Mouse (Mus musculus): Measurements from ENCODE around the gene Zfp423. TPM values are rescaled to one million over a fixed set of nuclear protein-coding genes. Genes with fewer than 3 reads are reported as not detected.

Zfp423 gene
- 10 to 100 TPM; 27.1 to 29.8 TPM for total RNA-seq (2021)

DNA sequence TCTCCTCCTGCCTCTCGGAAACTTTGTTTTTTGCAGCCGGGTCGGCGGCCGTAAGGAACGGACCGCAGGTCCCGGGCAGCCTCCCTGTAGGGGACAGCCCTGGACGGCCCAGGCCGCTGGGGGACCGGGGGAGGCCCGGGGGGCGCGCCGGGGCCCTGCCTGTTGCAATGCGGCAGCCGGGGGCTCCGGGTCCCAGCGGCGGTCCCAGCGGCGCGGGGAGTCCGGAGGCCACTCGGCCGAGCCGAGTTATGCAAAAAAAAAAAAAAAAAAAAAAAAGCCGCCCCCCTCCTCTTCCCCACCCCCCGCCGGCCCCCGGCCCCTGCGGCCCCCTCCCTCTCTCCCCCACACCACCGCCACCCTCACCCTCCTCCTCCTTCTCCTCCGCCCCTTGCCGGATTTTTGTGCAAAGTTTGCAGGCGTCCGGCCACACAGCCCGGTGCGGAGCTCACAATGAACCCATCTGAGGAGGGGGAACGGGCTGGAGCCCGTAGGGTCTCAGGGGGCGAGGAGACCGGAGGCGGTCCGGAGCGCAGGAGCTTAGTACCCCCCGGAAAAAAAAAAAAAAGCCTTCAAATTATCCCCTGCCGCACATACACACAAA, at the start of gene Zfp423:
Gene Zfp423 (minus strand): TSS at position 276 of the 601 bp plus-strand sequence.
- peak in 1 of 2 experiments; percentile 15 for DNase-seq (ENCODE audit: low spot score in 2 of 2)
- intact Hi-C loops (cut with DNase I), result loop anchor here (5.0 kb wide), 1 partner anchor 162 kb away; no protein-coding TSS in a partner anchor

DNA sequence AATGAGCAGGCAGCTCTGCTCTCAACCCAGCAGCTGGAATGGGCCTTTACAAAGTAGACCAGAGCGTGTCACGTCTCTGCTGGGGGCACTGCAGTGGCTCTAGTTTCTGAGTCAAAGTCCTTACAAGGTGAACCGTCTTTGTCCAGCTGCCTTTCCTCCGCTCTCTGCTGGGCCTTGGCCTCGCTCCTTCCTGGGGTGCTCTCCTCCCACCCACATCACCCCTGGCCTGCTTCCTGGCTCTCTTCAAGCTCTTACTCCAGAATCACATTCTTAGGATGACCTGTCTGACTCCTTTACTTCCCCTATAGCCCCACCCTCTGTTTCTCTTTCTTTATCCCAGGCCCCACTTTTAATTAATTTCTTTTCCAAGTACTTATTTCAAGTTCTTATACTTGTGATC, 47.4 kb upstream of the Zfp423 start:
- no peak for DNase-seq (ENCODE audit: low spot score in 2 of 2)
- intact Hi-C loops (cut with DNase I), result no loop called here

DNA sequence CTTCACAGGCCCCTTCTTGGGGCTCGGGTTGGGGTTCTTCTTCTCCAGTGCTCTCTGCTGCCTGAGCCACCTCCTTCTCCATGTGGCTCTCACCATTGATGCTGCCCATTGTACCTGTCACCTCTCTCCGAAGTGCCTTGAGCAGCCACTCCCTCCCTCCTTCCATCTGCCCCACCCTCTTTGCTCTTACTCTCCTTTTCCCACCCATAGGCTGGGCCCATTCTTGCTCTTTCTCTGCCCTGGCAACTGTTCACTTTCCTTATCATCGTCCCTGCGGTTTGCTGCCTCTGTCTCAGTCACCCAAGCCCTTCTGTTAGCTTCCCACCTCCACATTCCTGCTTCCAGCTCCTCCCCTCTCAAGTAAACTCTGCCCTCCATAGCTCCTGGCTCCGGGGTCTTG, 25.4 kb upstream of the Zfp423 start:
- intact Hi-C loops (cut with DNase I), result no loop called here
- no peak for DNase-seq (ENCODE audit: low spot score in 2 of 2)

DNA sequence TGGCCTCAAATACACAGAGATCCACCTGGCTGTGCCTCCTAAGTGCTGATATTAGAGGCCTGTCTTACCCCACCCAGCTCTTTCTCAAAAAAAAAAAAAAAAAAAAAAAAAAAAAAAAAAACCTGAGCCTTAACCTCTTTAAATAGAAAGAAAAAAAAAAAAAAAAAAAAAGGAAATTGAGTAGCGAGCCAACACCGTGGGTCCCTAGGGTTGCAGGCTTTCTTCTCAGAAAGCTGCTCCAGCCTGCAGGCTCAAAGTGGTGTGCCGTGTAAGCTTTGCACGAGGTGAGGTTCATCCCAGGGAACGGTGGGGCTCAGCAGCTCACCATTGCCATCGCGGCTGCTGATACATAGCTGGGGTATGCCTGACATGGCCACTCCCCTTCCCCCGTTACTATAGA, 24.6 kb upstream of the Zfp423 start:
- DNase-seq (ENCODE audit: low spot score in 2 of 2), result no peak
- intact Hi-C loops (cut with DNase I), result no loop called here

DNA sequence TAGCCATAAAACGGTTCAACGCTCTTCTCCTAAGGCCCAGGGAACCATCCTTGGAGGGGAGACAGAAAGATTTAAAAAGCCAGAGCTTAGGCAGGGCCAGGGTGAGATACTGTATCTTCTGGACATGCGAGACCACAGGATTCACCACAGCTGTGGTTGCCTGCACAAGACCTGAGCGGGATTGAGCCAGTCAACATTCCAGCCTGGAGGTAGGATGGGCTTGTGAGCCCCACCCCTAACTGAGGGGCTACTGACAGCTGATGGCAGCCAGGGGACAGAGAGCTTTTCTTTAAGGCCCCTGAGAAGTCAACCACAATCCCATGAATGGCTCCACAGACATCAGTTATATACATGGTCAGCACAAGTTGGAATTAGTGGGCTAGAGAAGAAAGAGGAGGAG, 23.5 kb upstream of the Zfp423 start:
- DNase-seq (ENCODE audit: low spot score in 2 of 2), result no peak
- intact Hi-C loops (cut with DNase I), result no loop called here

DNA sequence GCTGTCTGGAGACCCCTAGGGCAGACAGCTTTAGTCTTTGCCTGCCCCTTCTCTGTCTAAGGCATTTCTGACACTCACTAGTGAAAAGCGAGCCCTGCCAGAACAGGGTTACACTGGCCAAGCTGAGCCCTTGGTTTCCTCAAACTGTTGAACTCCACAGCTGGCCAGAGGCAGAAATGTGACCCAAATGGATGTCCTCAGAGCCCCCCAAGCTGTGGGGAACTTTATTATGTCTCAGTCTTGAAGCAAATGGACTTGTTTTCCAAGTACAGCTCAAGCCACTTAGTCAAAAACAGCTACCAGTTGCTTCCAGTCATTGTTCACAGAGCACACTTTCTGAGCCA, 16.0 kb upstream of the Zfp423 start:
- intact Hi-C loops (cut with DNase I), result no loop called here
- DNase-seq (ENCODE audit: low spot score in 2 of 2), result no peak

DNA sequence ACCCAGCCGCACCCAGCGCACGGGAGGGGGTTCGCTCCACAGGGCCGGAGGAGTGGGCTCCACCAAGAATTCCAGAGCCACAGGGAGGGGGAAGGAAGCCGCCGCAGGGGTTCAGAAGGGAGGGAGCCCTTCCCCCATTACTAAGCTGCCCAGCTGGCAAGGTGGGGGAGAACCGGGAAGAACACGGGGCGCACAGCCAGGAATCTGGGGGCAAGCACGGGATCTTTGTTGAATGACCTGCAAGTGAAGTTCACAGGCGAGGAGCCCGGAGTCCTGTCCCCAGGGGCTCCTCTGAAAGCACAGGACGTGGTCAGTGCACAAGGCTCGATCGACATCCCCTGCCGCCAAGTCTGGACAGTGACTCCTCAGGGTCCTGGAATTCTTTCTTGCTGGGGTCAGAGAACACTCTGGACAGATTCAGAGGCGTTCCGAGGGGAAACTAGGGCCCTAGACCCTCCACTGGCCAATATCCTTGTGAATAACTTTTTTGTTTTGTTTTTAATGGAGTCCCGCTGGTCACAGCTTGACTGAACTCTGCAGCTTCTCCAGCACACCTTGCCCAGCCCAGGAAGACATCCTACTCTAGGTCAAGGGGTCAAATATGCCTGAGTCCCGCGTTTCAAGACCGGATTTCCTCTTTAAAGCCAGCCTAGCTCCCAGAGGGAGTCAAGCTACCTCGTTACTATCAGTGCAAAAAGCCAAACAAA, 15.5 kb upstream of the Zfp423 start:
- intact Hi-C loops (cut with DNase I), result no loop called here
- DNase-seq (ENCODE audit: low spot score in 2 of 2), result no peak

DNA sequence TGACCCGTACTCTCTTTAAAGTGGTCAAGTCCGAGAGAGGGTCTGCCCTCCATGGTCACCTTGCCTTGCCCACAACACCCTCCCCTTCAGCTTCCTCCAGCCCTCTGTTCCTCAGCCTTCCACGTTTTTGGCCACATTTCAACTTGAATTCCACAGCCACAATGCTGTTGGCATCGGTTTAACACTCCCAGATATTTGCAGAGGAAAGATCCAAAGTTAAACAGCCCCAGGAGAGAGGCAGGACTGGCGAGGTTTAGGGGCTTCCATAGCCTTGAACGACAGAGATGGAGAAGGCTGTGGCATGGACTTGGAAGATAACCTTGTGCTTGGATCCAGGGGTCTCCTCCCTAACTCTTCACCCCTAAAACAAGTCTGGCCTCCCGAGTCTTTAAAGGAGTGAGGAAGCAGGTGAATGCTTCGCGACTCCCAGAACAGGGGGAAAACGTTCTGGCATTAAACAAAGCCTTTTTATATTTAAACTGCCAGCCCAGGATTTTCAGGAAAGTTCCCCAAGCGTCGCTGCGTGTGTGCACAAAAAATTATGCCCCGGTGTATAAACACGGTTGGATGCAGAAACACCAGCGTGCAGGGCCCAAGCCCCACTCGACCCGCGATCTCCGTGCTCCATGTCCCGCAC, 14.8 kb upstream of the Zfp423 start:
- no peak for DNase-seq (ENCODE audit: low spot score in 2 of 2)
- intact Hi-C loops (cut with DNase I), result no loop called here

DNA sequence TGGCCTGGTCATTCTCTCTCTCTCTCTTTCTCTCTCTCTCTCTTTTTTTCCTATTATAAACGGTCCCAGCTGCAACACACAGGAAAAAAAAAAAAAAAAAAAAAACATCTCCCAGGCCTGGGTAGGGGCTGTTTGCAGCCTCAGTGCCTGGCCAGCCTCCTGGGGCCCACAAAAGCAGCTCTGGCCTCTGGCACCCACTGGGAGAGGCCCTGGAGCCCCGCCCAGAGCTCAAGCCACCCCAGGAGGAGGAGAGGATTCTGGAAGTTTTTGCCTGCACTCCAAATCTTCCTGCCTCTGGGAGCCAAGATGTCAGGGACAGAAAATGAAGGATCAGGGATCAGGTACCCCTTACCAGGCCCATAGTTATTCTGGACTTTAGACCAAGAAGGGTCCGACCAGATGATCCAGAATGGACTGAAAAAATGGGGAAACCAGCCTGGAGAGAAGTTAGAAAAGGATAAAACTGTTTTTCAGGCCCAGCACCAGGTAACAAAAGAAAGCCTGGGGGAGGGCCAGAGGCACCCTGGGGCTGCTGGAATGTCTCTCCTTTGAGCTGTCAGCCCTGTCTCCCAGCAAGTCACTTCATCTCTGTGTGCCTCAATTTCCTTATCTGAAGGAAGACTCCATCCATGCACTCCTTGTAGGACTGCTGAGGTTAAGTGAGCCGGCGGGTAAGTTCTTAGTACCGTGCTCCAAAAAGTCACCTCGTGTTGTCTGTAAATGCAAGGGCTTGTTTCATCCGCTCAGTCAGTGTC, 8.6 kb upstream of the Zfp423 start:
- intact Hi-C loops (cut with DNase I), result no loop called here
- DNase-seq (ENCODE audit: low spot score in 2 of 2), result no peak

DNA sequence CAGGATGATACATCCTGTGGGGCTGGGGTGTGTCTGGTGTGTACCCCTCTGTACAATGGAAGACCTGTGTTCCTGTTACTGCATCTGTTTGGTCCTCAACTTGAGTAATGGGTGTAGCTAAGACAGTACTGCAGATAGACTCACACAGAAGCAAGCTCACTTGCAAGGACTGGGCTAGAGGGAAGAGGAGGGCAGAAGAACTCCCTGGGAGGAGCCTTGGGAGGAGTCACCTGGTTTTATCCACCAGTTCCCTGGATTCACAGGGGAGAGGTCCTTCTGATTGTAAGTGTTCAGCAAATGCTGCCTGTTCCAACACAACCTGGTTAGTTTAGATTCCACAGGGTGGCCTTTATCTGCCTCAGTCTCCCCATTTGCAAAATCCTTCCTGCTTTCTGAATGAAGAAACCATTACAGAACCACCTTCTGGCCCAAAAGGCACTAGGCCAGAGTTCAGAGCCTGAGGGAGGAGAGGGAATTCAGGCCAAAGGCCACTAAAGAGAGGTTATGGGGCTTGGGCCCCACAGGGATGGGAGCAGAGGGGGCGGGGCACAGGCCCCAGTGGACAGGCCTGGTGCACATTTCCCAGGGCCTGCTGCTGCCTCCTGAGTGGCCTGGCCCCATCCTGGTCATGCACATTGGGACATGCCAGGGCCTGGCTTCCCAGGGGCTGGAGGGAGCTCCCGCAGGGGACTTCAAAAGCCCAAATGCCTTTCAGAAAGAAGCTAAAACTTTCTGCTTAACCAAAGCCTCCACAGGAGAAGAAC, 7.8 kb upstream of the Zfp423 start:
- intact Hi-C loops (cut with DNase I), result no loop called here
- DNase-seq (ENCODE audit: low spot score in 2 of 2), result no peak

DNA sequence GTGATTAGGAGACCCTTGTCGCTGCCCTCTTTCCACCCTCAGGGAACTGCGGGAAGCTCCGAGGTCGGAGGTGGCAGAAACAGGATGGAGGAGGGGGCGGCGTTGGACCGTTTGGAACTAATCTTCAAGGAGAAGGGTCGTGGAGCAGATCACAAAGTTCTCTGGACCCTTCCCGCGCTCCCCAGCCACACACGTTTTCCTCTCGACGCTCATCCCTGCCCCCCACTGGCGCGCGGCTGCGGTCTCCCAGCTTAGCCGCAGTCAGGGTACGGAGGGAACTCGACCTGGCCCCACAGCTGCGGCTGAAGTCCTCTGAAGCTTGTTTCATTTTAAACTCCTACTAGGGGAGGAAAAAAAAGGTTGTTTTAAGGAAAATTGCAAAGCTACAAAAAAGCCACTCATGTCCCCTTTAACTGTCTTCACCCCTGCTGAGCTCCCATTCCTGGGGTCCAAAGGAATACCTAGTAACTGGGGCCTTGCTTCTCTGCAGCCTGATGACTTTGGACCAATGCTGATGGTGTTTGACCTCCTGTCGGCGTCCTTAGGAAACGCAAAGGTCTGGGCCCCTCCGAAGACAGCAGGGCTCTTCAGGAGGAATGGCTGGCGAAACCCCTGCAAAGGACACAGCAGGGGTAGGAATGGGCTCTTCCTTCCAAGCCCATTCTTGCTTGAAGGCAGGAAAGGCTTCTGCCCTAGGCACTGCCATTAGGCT, 3.3 kb upstream of the Zfp423 start:
- no peak for DNase-seq (ENCODE audit: low spot score in 2 of 2)
- intact Hi-C loops (cut with DNase I), result loop anchor here (5.0 kb wide), 3 partner anchors 60 to 295 kb away; no protein-coding TSS in a partner anchor

DNA sequence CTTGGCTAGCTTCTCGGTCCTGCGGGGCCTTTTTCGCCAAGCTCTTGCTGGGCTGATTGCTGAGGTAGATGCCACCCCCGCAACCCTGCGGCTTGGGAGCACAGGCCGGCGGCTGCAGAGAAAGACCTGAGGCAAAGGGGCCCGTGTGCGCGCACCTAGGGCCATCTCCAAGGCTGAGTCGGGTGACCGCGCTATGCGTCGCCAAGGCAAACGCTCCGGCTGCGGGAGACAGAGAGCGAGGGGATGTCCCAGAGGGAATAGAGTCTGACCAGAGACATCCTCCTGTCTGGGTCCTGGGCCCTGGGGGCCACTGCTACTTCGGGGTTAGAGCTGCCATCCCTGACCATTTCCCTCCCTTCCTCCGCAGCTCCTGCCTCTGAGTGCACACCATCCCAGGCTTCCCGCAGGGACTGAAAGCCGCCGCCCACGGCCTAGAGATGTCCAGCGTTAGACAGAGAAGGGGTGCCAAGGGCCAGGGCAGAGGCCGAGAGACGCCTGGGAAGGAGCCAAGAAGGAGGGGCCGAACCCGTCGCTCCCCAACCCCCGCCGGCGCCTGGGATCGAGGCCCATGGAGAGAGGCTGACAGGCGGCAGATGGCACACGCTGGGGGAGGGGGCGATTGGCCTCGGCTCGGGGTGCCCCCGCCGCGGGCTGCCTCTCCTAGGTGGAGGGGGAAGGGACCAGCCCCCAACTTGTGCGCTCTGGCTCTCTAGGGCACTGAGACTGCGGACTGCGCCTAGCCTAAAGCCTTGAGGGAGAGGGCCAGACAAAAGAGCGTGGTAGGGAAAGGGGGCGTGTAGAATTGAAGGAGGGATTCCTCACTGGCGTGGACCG, 2.5 kb upstream of the Zfp423 start:
- peak; percentile 27 to 30 for DNase-seq (ENCODE audit: low spot score in 2 of 2)
- intact Hi-C loops (cut with DNase I), result loop anchor here (5.0 kb wide), 3 partner anchors 60 to 295 kb away; no protein-coding TSS in a partner anchor

DNA sequence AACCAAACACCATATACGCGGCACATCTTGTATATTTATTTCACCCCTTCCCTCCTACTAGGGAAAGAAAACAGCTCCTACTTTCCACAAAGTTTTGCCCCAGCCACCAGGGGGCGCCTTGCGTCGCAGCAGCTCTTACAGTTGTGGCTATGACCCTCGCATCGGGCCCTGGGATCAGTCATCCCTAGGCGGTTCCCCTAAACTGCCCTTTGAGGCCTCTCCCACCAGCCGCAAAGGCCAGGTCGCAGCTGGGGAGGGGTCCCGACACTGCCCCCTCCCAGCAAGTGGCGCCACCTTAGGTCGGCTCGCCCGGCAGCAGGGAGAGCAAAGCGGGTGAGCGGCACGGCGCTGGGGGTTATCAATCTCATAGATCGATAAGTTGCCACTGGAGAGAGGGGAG, 1.7 kb upstream of the Zfp423 start:
- peak in 1 of 2 experiments; percentile 21 for DNase-seq (ENCODE audit: low spot score in 2 of 2)
- intact Hi-C loops (cut with DNase I), result loop anchor here (5.0 kb wide), 3 partner anchors 61 to 294 kb away; no protein-coding TSS in a partner anchor

DNA sequence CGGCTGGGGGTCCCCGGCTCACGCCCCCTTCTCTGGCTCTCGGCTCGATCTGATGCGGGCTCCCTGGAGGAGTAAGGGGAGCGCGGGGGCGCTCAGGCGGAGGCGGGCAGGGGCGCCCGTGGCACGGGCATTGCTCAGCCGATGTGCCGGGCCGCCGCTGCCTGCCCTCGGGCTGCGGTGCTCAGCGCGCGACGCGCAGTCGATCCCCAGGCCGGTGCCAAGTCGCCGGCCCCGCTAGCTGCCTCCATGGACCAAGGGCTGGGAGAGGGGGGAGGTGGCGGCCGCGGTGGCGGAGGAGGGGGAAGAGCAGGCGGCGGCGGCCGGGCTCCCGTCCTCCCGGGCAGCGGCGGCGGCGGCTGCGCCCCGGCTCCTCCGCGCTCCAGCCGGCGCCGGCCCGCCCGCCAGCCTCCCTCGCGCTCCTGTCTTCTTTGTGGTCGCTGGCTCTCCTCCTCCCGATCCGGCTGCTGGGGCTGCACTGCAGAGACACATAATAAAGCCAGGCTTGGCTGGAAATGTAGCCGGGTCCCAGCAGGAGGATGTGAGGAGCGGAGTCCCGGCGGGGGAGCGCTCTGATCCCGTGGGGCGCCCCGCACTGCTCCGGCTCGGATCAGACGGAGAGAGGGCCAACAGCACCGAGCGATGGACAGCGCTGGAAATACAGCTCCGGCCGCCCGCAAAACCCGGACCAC, 810 bp upstream of the Zfp423 start:
- DNase-seq (ENCODE audit: low spot score in 2 of 2), result peak; percentile 78 to 79
- intact Hi-C loops (cut with DNase I), result loop anchor here (5.0 kb wide), 3 partner anchors 62 to 293 kb away; no protein-coding TSS in a partner anchor

DNA sequence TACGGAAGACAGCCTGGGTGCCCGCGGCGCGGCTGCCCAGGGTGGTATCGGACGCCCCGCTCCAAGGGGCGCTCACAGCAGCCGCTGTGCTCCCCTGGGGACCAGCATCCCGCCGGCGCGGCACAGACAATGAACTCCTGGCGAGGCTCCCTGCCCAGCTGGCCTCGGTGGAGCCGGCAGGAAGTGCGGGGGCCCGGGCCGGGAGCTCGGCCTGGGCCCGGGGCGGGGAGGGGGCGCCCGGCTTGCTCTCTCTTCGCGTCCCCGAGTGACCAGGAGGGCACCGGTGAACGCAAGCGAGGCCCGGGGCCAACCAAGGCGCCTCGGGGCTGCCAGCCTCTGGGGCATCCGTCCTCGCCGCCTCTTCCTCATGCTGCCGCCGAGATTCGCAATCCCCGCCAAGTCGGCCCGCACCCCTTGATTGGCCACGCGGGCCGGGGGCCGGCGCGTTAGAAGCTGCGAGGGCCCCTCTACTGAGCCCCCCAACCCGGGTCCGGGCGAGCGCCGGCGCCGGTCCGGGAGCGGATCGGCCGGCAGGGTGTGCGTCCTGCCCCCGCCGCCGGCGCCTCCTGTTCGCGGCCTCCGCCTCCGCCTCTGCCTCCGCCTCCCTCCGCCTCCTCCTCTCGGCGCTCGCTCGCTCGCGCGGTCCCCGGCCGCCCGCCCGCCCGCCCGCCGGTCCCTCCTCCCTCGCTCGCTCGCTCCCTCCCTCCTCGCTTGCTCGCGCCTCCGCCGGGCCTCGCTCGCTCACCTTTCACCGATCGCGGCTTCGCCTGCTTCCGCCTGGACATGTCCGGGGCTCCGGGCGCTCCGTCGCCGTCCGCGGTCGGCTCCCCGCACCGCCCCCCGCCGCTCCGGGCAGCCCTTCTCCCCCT, 710 bp downstream of the Zfp423 start:
- intact Hi-C loops (cut with DNase I), result loop anchor here (5.0 kb wide), 1 partner anchor 161 kb away; no protein-coding TSS in a partner anchor
- peak; percentile 52 to 64 for DNase-seq (ENCODE audit: low spot score in 2 of 2)

DNA sequence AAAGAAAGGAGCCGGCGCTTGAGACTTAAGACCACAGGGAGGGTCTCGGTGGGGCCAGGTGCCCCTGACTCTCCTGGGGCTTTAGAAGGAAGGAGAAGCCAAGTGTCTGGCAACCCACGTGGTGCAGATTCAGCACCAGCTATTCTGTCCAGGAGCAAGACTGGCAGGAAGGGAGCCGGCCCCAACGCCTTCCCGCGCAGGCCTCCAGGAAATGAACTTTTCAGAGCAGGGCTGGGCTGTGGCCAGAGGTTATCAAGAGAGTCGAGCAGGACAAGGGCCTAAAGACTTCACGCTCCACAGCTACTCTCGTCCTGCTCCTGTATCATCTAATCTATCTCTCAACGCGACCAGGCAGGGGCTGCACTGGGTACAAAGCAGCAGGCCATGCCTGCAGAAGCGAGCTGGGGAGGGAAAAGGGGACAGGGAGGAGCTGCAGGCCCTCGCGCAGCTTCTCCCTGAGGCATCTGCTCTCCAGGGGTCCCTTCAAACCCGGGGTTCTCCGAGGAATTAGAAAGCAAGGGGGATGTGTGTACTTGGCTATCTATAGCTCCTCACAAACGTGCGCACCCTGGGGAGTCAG, 1.4 kb downstream of the Zfp423 start:
- intact Hi-C loops (cut with DNase I), result loop anchor here (5.0 kb wide), 1 partner anchor 161 kb away; no protein-coding TSS in a partner anchor
- DNase-seq (ENCODE audit: low spot score in 2 of 2), result peak in 1 of 2 experiments; percentile 31
